Mouse (Mus musculus) gastrocnemius, postnatal 10 days (tissue): ENCODE data around the gene Rin3. TPM values are rescaled to one million over a fixed set of nuclear protein-coding genes. Genes with fewer than 3 reads are reported as not detected.
A peak's percentile ranks its signal among the peaks of the same experiment; 100 is the strongest.

Experiments
- DNase-seq: peaks from one replicate; pipeline ENCODE4 v3.0.0; 2021; ENCODE audit warnings: mixed read lengths
- total RNA-seq, 2 experiments: library from RNA; stranded (reverse); gene quantifications; 2 replicates each; pipeline ENCODE4 v1.2.3; 2021

The Rin3 gene
- total RNA-seq, 2 experiments from 2014 or later, result 13.2 to 21.0 TPM

- no peak for DNase-seq
These were observed 89.5 kb downstream of the Rin3 start for GRCm38 (mm10) chr12:102372322-102372721.

- DNase-seq, result no peak
These were observed 99.3 kb downstream of the Rin3 start for GRCm38 (mm10) chr12:102382180-102382579.

- DNase-seq, result no peak
These were observed 100.4 kb downstream of the Rin3 start for GRCm38 (mm10) chr12:102383288-102383687.

GRCm38 (mm10) chr12:102384819-102385218, 102.0 kb downstream of the Rin3 start:
- peak; percentile 33 for DNase-seq

- DNase-seq, result peak; percentile 85
These were observed 104.5 kb downstream of the Rin3 start for GRCm38 (mm10) chr12:102387219-102387917.

- no peak for DNase-seq
These were observed 107.2 kb downstream of the Rin3 start for GRCm38 (mm10) chr12:102390042-102390441.

- DNase-seq, result no peak
These were observed 108.3 kb downstream of the Rin3 start for GRCm38 (mm10) chr12:102391109-102391508.

- DNase-seq, result peak; percentile 31
These were observed 109.1 kb downstream of the Rin3 start for GRCm38 (mm10) chr12:102391982-102392381.

GRCm38 (mm10) chr12:102394496-102394895, 111.6 kb downstream of the Rin3 start:
- DNase-seq, result no peak

GRCm38 (mm10) chr12:102395537-102395936, 112.7 kb downstream of the Rin3 start:
- DNase-seq, result no peak

- DNase-seq, result no peak
These were observed 113.4 kb downstream of the Rin3 start for GRCm38 (mm10) chr12:102395998-102396991.

- DNase-seq, result no peak
These were observed 115.7 kb downstream of the Rin3 start for GRCm38 (mm10) chr12:102398588-102398987.

GRCm38 (mm10) chr12:102413171-102413570, 130.3 kb downstream of the Rin3 start:
- no peak for DNase-seq

GRCm38 (mm10) chr12:102414686-102415085, 131.8 kb downstream of the Rin3 start:
- DNase-seq, result no peak

- DNase-seq, result peak; percentile 41
These were observed 133.6 kb downstream of the Rin3 start for GRCm38 (mm10) chr12:102416391-102416837.

- no peak for DNase-seq
These were observed 134.2 kb downstream of the Rin3 start for GRCm38 (mm10) chr12:102416955-102417510.

GRCm38 (mm10) chr12:102417701-102418100, 134.9 kb downstream of the Rin3 start:
- no peak for DNase-seq

GRCm38 (mm10) chr12:102419544-102419943, 136.7 kb downstream of the Rin3 start:
- DNase-seq, result no peak

- no peak for DNase-seq
These were observed 137.5 kb downstream of the Rin3 start for GRCm38 (mm10) chr12:102420168-102420890.

GRCm38 (mm10) chr12:102422065-102422464, 139.2 kb downstream of the Rin3 start:
- peak; percentile 45 for DNase-seq

- DNase-seq, result no peak
These were observed 139.9 kb downstream of the Rin3 start for GRCm38 (mm10) chr12:102422623-102423320.
